Mouse (Mus musculus) adrenal gland, adult 2 months (tissue): ENCODE data around the gene Igsf21. TPM values are rescaled to one million over a fixed set of nuclear protein-coding genes. Genes with fewer than 3 reads are reported as not detected.

Source experiments
- DNase-seq: peaks from one replicate; pipeline ENCODE4 v3.0.0; 2021
- polyA plus RNA-seq: library from polyadenylated mRNA; depleted of rRNA; stranded (reverse); fragments of >200 nt; gene quantifications from 2 replicates; pipeline ENCODE4 v1.2.3, GENCODE M21; 2012
- total RNA-seq, 2 experiments: library from RNA; stranded (reverse); gene quantifications; 2 replicates each; pipeline ENCODE4 v1.2.3; 2021

The Igsf21 gene
- total and polyA plus RNA-seq, 3 experiments = 1.3 to 6.9 (median 4.5) TPM

- no peak for DNase-seq
Observed at GRCm38 (mm10) chr4:140237305-140237741, 9.3 kb downstream of the Igsf21 start.

- DNase-seq = no peak
Observed at GRCm38 (mm10) chr4:140235361-140236153, 11.0 kb downstream of the Igsf21 start.

GRCm38 (mm10) chr4:140234412-140235205, 12.0 kb downstream of the Igsf21 start:
- no peak for DNase-seq

- no peak for DNase-seq
Observed at GRCm38 (mm10) chr4:140227837-140228236, 18.7 kb downstream of the Igsf21 start.

GRCm38 (mm10) chr4:140225204-140225603, 21.4 kb downstream of the Igsf21 start:
- no peak for DNase-seq

GRCm38 (mm10) chr4:140224451-140224850, 22.1 kb downstream of the Igsf21 start:
- no peak for DNase-seq

- no peak for DNase-seq
Observed at GRCm38 (mm10) chr4:140223067-140223466, 23.5 kb downstream of the Igsf21 start.

GRCm38 (mm10) chr4:140220326-140221093, 26.1 kb downstream of the Igsf21 start:
- DNase-seq = peak; percentile 85

GRCm38 (mm10) chr4:140218853-140219852, 27.4 kb downstream of the Igsf21 start:
- no peak for DNase-seq

- DNase-seq = no peak
Observed at GRCm38 (mm10) chr4:140218384-140218783, 28.2 kb downstream of the Igsf21 start.

GRCm38 (mm10) chr4:140217934-140218333, 28.6 kb downstream of the Igsf21 start:
- DNase-seq = no peak

- DNase-seq = no peak
Observed at GRCm38 (mm10) chr4:140216096-140216495, 30.5 kb downstream of the Igsf21 start.

- peak; percentile 48 for DNase-seq
Observed at GRCm38 (mm10) chr4:140215205-140215604, 31.4 kb downstream of the Igsf21 start.

- DNase-seq = peak; percentile 62
Observed at GRCm38 (mm10) chr4:140214406-140214805, 32.2 kb downstream of the Igsf21 start.

- no peak for DNase-seq
Observed at GRCm38 (mm10) chr4:140210129-140210890, 36.3 kb downstream of the Igsf21 start.

- DNase-seq = peak; percentile 82
Observed at GRCm38 (mm10) chr4:140205811-140206231, 40.8 kb downstream of the Igsf21 start.

GRCm38 (mm10) chr4:140204775-140205174, 41.8 kb downstream of the Igsf21 start:
- no peak for DNase-seq

GRCm38 (mm10) chr4:140203696-140204272, 42.8 kb downstream of the Igsf21 start:
- DNase-seq = no peak

- DNase-seq = no peak
Observed at GRCm38 (mm10) chr4:140202196-140202595, 44.4 kb downstream of the Igsf21 start.

- no peak for DNase-seq
Observed at GRCm38 (mm10) chr4:140200296-140200695, 46.3 kb downstream of the Igsf21 start.
